Mouse (Mus musculus) kidney, embryonic 16.5 days (tissue): ENCODE data around the gene Olfr781. TPM values are rescaled to one million over a fixed set of nuclear protein-coding genes. Genes with fewer than 3 reads are reported as not detected.

Experiments
- polyA plus RNA-seq: library from polyadenylated mRNA; unstranded; fragments of >200 nt; fragmentation: Nextera tagmentation; extraction: Ambion mirVana; gene quantifications from 2 replicates; pipeline ENCODE4 v1.2.1, GENCODE M21; 2015

The Olfr781 gene
- polyA plus RNA-seq, 1 experiment from 2014 or later, result not detected

Other genes with a start within 250 kb of the Olfr781 start
- not detected in 2 replicates for gene Olfr767, start 245.9 kb upstream of the Olfr781 start, polyA plus RNA-seq
- gene Olfr768, start 229.5 kb upstream of the Olfr781 start, polyA plus RNA-seq, result not detected in 2 replicates
- gene Olfr769, start 211.0 kb upstream of the Olfr781 start, polyA plus RNA-seq, result not detected in 2 replicates
- not detected in 2 replicates for gene Olfr770, start 189.9 kb upstream of the Olfr781 start, polyA plus RNA-seq
- gene Olfr771, start 164.1 kb upstream of the Olfr781 start, polyA plus RNA-seq, result not detected in 2 replicates
- not detected in 2 replicates for gene Olfr772, start 150.9 kb upstream of the Olfr781 start, polyA plus RNA-seq
- not detected in 2 replicates for gene Olfr773, start 141.4 kb upstream of the Olfr781 start, polyA plus RNA-seq
- gene Olfr774, start 92.7 kb upstream of the Olfr781 start, polyA plus RNA-seq, result not detected in 2 replicates
- gene Olfr775, start 80.4 kb upstream of the Olfr781 start, polyA plus RNA-seq, result not detected in 2 replicates
- not detected in 2 replicates for gene Olfr776, start 69.7 kb upstream of the Olfr781 start, polyA plus RNA-seq
- not detected in 2 replicates for gene Olfr777, start 57.4 kb upstream of the Olfr781 start, polyA plus RNA-seq
- not detected in 2 replicates for gene Olfr780, start 10.7 kb upstream of the Olfr781 start, polyA plus RNA-seq
- not detected in 2 replicates for gene Olfr782, start 20.0 kb downstream of the Olfr781 start, polyA plus RNA-seq
- gene Olfr784, start 55.2 kb downstream of the Olfr781 start, polyA plus RNA-seq, result 0.05 and 0.06 TPM in 2 replicates
- gene Olfr785, start 76.6 kb downstream of the Olfr781 start, polyA plus RNA-seq, result not detected in 2 replicates
- not detected in 2 replicates for gene Olfr786, start 98.5 kb downstream of the Olfr781 start, polyA plus RNA-seq
- gene Olfr787, start 133.0 kb downstream of the Olfr781 start, polyA plus RNA-seq, result not detected in 2 replicates
- gene Olfr788, start 142.1 kb downstream of the Olfr781 start, polyA plus RNA-seq, result not detected in 2 replicates
- not detected in 2 replicates for gene Olfr789, start 155.9 kb downstream of the Olfr781 start, polyA plus RNA-seq
- gene Olfr790, start 169.6 kb downstream of the Olfr781 start, polyA plus RNA-seq, result not detected in 2 replicates
- not detected in 2 replicates for gene Olfr791, start 192.9 kb downstream of the Olfr781 start, polyA plus RNA-seq
- gene Olfr792, start 210.3 kb downstream of the Olfr781 start, polyA plus RNA-seq, result not detected in 2 replicates
- gene Olfr794, start 238.8 kb downstream of the Olfr781 start, polyA plus RNA-seq, result not detected in 2 replicates